Mouse (Mus musculus) adrenal gland, adult 18-20 months (tissue): Measurements from ENCODE around the gene Oas1h. TPM values are rescaled to one million over a fixed set of nuclear protein-coding genes. Genes with fewer than 3 reads are reported as not detected.

Source experiments
- microRNA-seq, 2 experiments: library from miRNA; unstranded; fragments of <30 nt; microRNA quantifications; one replicate each; pipeline ENCODE4 v1.2.0; 2021; ENCODE audit warnings: borderline number of aligned reads in 2 of 2
- total RNA-seq, 2 experiments: library from RNA; stranded (reverse); gene quantifications; 1 replicate in 1 of 2; 2 replicates in 1 of 2; pipeline ENCODE4 v1.2.3; 2021

The Oas1h gene
- total RNA-seq, 2 experiments from 2014 or later: not detected

Small RNAs within 50 kb of the gene (microRNA-seq; reads per million reads assigned to microRNA genes)
- 0 reads per million in 2 experiments for gene Gm22907

Other genes starting within 250 kb of the Oas1h start
- 10 to 100 TPM; 14.2 to 16.9 TPM for gene Rita1, start 248.8 kb upstream of the Oas1h start, total RNA-seq
- 10 to 100 TPM; 44.1 to 57.6 TPM for gene Ddx54, start 248.7 kb upstream of the Oas1h start, total RNA-seq
- gene Cfap73, start 227.2 kb upstream of the Oas1h start, total RNA-seq: under 1 TPM in 1 of 2 experiments, not detected in 1; 0.33 TPM
- gene Rasal1, start 212.6 kb upstream of the Oas1h start, total RNA-seq: 10 to 100 TPM in 1 of 2 experiments, 1 to 10 TPM in 1; 4.3 to 14.1 TPM
- gene Dtx1, start 149.5 kb upstream of the Oas1h start, total RNA-seq: 10 to 100 TPM in 1 of 2 experiments, 1 to 10 TPM in 1; 6.0 to 12.3 TPM
- gene Oas2, start 111.6 kb upstream of the Oas1h start, total RNA-seq: 1 to 10 TPM in 1 of 2 experiments, under 1 TPM in 1; 0.99 to 1.1 TPM
- gene Oas3, start 83.8 kb upstream of the Oas1h start, total RNA-seq: under 1 TPM; 0.50 to 0.64 TPM
- not detected for gene Oas1e, start 65.9 kb upstream of the Oas1h start, total RNA-seq
- under 1 TPM; 0.46 to 0.64 TPM for gene Oas1c, start 48.9 kb upstream of the Oas1h start, total RNA-seq
- not detected for gene Oas1f, start 14.1 kb upstream of the Oas1h start, total RNA-seq
- gene Oas1g, start 26.2 kb downstream of the Oas1h start, total RNA-seq: 1 to 10 TPM in 1 of 2 experiments, under 1 TPM in 1; 0.90 to 1.2 TPM
- gene Oas1a, start 46.1 kb downstream of the Oas1h start, total RNA-seq: 1 to 10 TPM; 2.4 to 2.8 TPM
- gene Oas1d, start 53.1 kb downstream of the Oas1h start, total RNA-seq: not detected
- 1 to 10 TPM; 3.3 to 3.6 TPM for gene Rph3a, start 148.7 kb downstream of the Oas1h start, total RNA-seq